Mouse (Mus musculus): Measurements from ENCODE around the gene Lmf1. TPM values are rescaled to one million over a fixed set of nuclear protein-coding genes. Genes with fewer than 3 reads are reported as not detected.

Lmf1 gene
- polyA plus RNA-seq, 1 experiment from 2014 or later: 32.7 TPM

- Histone ChIP-seq H3K27me3 (ENCODE audit: insufficient read depth, low read length) (peaks cover 15% of the 10 kb centered on the region), H3K9me3 (ENCODE audit: low read length) (no peaks in the 10 kb centered on the region), H3K4me3 (ENCODE audit: low read length) (no peak overlapping the region), H3K9ac (replicated peaks; ENCODE audit: low read length) (no peak overlapping the region), H3K27ac (ENCODE audit: low read length) (no peak overlapping the region), H3K36me3 (ENCODE audit: insufficient read depth, low read length) (no peaks in the 10 kb centered on the region), H3K4me1 (ENCODE audit: insufficient read depth, low read length) (peaks cover 23% of the 10 kb centered on the region), H3K4me2 (replicated peaks; ENCODE audit: low read depth, low read length) (no peak overlapping the region)
- ATAC-seq (ENCODE audit: low FRiP score, low TSS enrichment): no peak
- 81% methylated on average over 13 of the region's 13 CpGs for WGBS
Measured at GRCm38 (mm10) chr17:25567261-25567660, 11.6 kb upstream of the Lmf1 start.

- ATAC-seq (ENCODE audit: low FRiP score, low TSS enrichment): no peak
- Histone ChIP-seq H3K9me3 (ENCODE audit: low read length) (no peaks in the 10 kb centered on the region), H3K36me3 (ENCODE audit: insufficient read depth, low read length) (no peaks in the 10 kb centered on the region), H3K27ac (ENCODE audit: low read length) (no peak overlapping the region), H3K27me3 (ENCODE audit: insufficient read depth, low read length) (peaks cover 15% of the 10 kb centered on the region), H3K4me2 (replicated peaks; ENCODE audit: low read depth, low read length) (peak overlapping the region; percentile 27; the same call in 1 of the 2 replicates), H3K9ac (replicated peaks; ENCODE audit: low read length) (no peak overlapping the region), H3K4me3 (ENCODE audit: low read length) (no peak overlapping the region), H3K4me1 (ENCODE audit: insufficient read depth, low read length) (peaks cover 23% of the 10 kb centered on the region)
- WGBS: 25% methylated on average over 14 of the region's 14 CpGs
Measured at GRCm38 (mm10) chr17:25567745-25568144, 11.1 kb upstream of the Lmf1 start.

- H3K9ac ChIP-seq (replicated peaks; ENCODE audit: low read length): 0 out of 2 replicates have a peak overlapping the region, but pooled peaks have one; percentile 29
- peaks cover 23% of the 10 kb centered on the region for H3K4me1 ChIP-seq (ENCODE audit: insufficient read depth, low read length)
- H3K36me3 ChIP-seq (ENCODE audit: insufficient read depth, low read length): no peaks in the 10 kb centered on the region
- peak overlapping the region; percentile 9; the same call in 1 of the 2 replicates for H3K4me3 ChIP-seq (ENCODE audit: low read length)
- H3K27ac ChIP-seq (ENCODE audit: low read length): no peak overlapping the region
- peaks cover 15% of the 10 kb centered on the region for H3K27me3 ChIP-seq (ENCODE audit: insufficient read depth, low read length)
- ATAC-seq (ENCODE audit: low FRiP score, low TSS enrichment): no peak
- peak overlapping the region; percentile 27 for H3K4me2 ChIP-seq (replicated peaks; ENCODE audit: low read depth, low read length)
- 37% methylated on average over 10 of the region's 10 CpGs for WGBS
- H3K9me3 ChIP-seq (ENCODE audit: low read length): no peaks in the 10 kb centered on the region
Measured at GRCm38 (mm10) chr17:25568206-25568605, 10.7 kb upstream of the Lmf1 start.

DNA sequence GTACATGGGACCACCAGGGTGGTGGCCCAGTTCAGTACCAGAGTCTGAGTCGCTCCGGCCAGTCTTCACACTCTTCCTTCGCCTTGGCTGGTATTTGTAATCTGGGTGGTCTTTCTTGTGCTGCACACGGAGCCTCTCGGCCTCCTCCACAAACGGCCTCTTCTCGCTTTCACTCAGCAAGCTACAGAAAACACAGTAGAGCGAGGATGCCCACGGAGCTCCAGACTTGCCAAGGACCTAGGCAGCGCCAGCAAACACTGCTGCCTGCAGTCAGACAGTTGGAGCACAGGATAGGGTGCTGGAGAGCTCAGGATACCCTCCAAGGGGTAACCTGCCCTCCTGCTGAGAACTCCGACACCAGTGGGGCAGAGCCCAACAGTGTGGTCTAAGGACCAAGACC lies 10.0 kb upstream of the Lmf1 start:
- no peak overlapping the region for H3K27ac ChIP-seq (ENCODE audit: low read length)
- H3K9me3 ChIP-seq (ENCODE audit: low read length): no peaks in the 10 kb centered on the region
- no peaks in the 10 kb centered on the region for H3K36me3 ChIP-seq (ENCODE audit: insufficient read depth, low read length)
- no peak for ATAC-seq (ENCODE audit: low FRiP score, low TSS enrichment)
- 64% methylated on average over 11 of the region's 11 CpGs for WGBS
- peak overlapping the region; percentile 57 for H3K4me3 ChIP-seq (ENCODE audit: low read length)
- 0 out of 2 replicates have a peak overlapping the region, but pooled peaks have one; percentile 12 for H3K9ac ChIP-seq (replicated peaks; ENCODE audit: low read length)
- peaks cover 15% of the 10 kb centered on the region for H3K27me3 ChIP-seq (ENCODE audit: insufficient read depth, low read length)
- H3K4me1 ChIP-seq (ENCODE audit: insufficient read depth, low read length): peaks cover 23% of the 10 kb centered on the region
- H3K4me2 ChIP-seq (replicated peaks; ENCODE audit: low read depth, low read length): peak overlapping the region; percentile 98; the same call in 1 of the 2 replicates

- Histone ChIP-seq H3K9me3 (ENCODE audit: low read length) (no peaks in the 10 kb centered on the region), H3K4me3 (ENCODE audit: low read length) (peak overlapping the region; percentile 57), H3K27me3 (ENCODE audit: insufficient read depth, low read length) (peaks cover 15% of the 10 kb centered on the region), H3K27ac (ENCODE audit: low read length) (no peak overlapping the region), H3K4me1 (ENCODE audit: insufficient read depth, low read length) (peaks cover 23% of the 10 kb centered on the region), H3K4me2 (replicated peaks; ENCODE audit: low read depth, low read length) (peak overlapping the region; percentile 98), H3K9ac (replicated peaks; ENCODE audit: low read length) (peak overlapping the region; percentile 60), H3K36me3 (ENCODE audit: insufficient read depth, low read length) (no peaks in the 10 kb centered on the region)
- 3% methylated on average over 52 of the region's 54 CpGs for WGBS
- ATAC-seq (ENCODE audit: low FRiP score, low TSS enrichment): peak; percentile 49
Measured at GRCm38 (mm10) chr17:25569833-25570647, 8.8 kb upstream of the Lmf1 start.

- H3K4me2 ChIP-seq (replicated peaks; ENCODE audit: low read depth, low read length): peak within 1 kb of the TSS; percentile 98
- no peaks in the 10 kb centered on the region for H3K9me3 ChIP-seq (ENCODE audit: low read length)
- H3K27me3 ChIP-seq (ENCODE audit: insufficient read depth, low read length): peaks cover 15% of the 10 kb centered on the region
- 1% methylated on average over 60 of the region's 61 CpGs for WGBS
- peak within 1 kb of the TSS; percentile 63 for H3K9ac ChIP-seq (replicated peaks; ENCODE audit: low read length)
- no peaks in the 10 kb centered on the region for H3K36me3 ChIP-seq (ENCODE audit: insufficient read depth, low read length)
- peak within 1 kb of the TSS; percentile 57 for H3K4me3 ChIP-seq (ENCODE audit: low read length)
- ATAC-seq (ENCODE audit: low FRiP score, low TSS enrichment): peak; percentile 82
- 0 out of 2 replicates have a peak within 1 kb of the TSS, but pooled peaks have one; percentile 20 for H3K27ac ChIP-seq (ENCODE audit: low read length)
- H3K4me1 ChIP-seq (ENCODE audit: insufficient read depth, low read length): peaks cover 18% of the 10 kb centered on the region
Measured at GRCm38 (mm10) chr17:25570648-25571452, 8.0 kb upstream of the Lmf1 start, which contains the start of gene Sox8. Gene Sox8 (minus strand): TSS chr17:25570686.

GRCm38 (mm10) chr17:25571453-25571820 lies 7.4 kb upstream of the Lmf1 start:
- Histone ChIP-seq H3K9ac (replicated peaks; ENCODE audit: low read length) (peak overlapping the region; percentile 63), H3K27me3 (ENCODE audit: insufficient read depth, low read length) (peaks cover 15% of the 10 kb centered on the region), H3K9me3 (ENCODE audit: low read length) (no peaks in the 10 kb centered on the region), H3K4me3 (ENCODE audit: low read length) (peak overlapping the region; percentile 57), H3K4me2 (replicated peaks; ENCODE audit: low read depth, low read length) (peak overlapping the region; percentile 98), H3K4me1 (ENCODE audit: insufficient read depth, low read length) (peaks cover 18% of the 10 kb centered on the region), H3K36me3 (ENCODE audit: insufficient read depth, low read length) (no peaks in the 10 kb centered on the region), H3K27ac (ENCODE audit: low read length) (0 out of 2 replicates have a peak overlapping the region, but pooled peaks have one; percentile 20)
- 3% methylated on average over 8 of the region's 8 CpGs for WGBS
- no peak for ATAC-seq (ENCODE audit: low FRiP score, low TSS enrichment)

DNA sequence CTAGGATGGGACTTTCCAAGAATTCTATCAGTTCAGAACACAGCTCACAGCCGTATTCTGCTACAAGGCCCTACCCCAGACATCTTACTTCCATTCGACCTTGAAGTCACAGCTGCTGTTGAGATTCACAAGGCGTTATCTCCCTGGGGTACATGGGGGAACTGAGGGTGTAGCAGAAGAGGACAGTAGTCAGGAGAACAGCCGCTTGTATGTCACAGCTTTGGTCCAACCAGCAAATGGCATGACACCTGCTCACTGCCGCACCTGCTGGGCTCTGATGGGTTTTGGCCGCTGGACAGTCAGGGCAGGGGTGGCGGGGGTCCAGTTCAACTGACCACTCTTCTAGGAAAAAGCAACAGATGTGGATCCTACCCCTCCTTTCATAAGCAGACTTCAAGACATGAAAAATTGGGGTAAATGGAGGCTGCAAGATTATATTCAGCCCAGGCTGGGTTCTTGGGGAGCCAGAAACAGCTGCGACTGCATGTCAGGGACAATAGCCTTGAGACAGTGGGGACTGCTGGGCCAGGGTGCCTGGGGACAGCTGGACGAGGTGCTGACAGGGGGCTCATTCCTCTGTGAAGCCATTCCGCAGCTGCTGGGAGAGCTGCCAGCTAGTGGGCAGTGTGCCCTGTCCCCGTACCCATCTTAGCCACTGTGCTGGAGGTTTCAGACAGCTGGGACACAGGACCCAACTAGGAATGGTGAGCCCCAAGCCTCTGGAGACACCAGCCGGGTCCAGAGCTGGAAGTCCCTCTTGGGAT lies 3.5 kb upstream of the Lmf1 start:
- no peak overlapping the region for H3K4me3 ChIP-seq (ENCODE audit: low read length)
- no peaks in the 10 kb centered on the region for H3K27me3 ChIP-seq (ENCODE audit: insufficient read depth, low read length)
- peaks cover 18% of the 10 kb centered on the region for H3K4me1 ChIP-seq (ENCODE audit: insufficient read depth, low read length)
- ATAC-seq (ENCODE audit: low FRiP score, low TSS enrichment): no peak
- H3K4me2 ChIP-seq (replicated peaks; ENCODE audit: low read depth, low read length): no peak overlapping the region
- no peaks in the 10 kb centered on the region for H3K9me3 ChIP-seq (ENCODE audit: low read length)
- H3K27ac ChIP-seq (ENCODE audit: low read length): no peak overlapping the region
- WGBS: 73% methylated on average over 12 of the region's 12 CpGs
- H3K36me3 ChIP-seq (ENCODE audit: insufficient read depth, low read length): no peaks in the 10 kb centered on the region
- no peak overlapping the region for H3K9ac ChIP-seq (replicated peaks; ENCODE audit: low read length)

- H3K27me3 ChIP-seq (ENCODE audit: insufficient read depth, low read length): no peaks in the 10 kb centered on the region
- no peak overlapping the region for H3K27ac ChIP-seq (ENCODE audit: low read length)
- H3K9ac ChIP-seq (replicated peaks; ENCODE audit: low read length): no peak overlapping the region
- no peak for ATAC-seq (ENCODE audit: low FRiP score, low TSS enrichment)
- WGBS: 60% methylated on average over 2 of the region's 2 CpGs
- H3K4me1 ChIP-seq (ENCODE audit: insufficient read depth, low read length): peaks cover 16% of the 10 kb centered on the region
- H3K36me3 ChIP-seq (ENCODE audit: insufficient read depth, low read length): no peaks in the 10 kb centered on the region
- H3K4me3 ChIP-seq (ENCODE audit: low read length): no peak overlapping the region
- H3K4me2 ChIP-seq (replicated peaks; ENCODE audit: low read depth, low read length): no peak overlapping the region
- no peaks in the 10 kb centered on the region for H3K9me3 ChIP-seq (ENCODE audit: low read length)
Measured at GRCm38 (mm10) chr17:25576034-25576433, 2.9 kb upstream of the Lmf1 start.

Measured in kidney, embryonic 16.5 days (tissue).